Mouse (Mus musculus) kidney, adult 18-20 months (tissue): ENCODE results near the gene 2210418O10Rik.
"Not testable (repeated sequence)": the region's sequence is repeated elsewhere in the genome, so short reads cannot be mapped to it uniquely, and the experiment has no call there.

Experiments
- DNase-seq: peaks from one replicate; pipeline ENCODE4 v3.0.0; 2021

Gene 2210418O10Rik

GRCm38 (mm10) chr2:176226269-176226668 lies at the start of gene 2210418O10Rik:
Gene 2210418O10Rik, plus strand, starts transcription at chr2:176226569.
- DNase-seq: not testable (repeated sequence)

- not testable (repeated sequence) for DNase-seq
These were observed 22.1 kb downstream of the 2210418O10Rik start for GRCm38 (mm10) chr2:176248519-176248918.
